Mouse (Mus musculus) gastrocnemius, postnatal 25 days (tissue): ENCODE measurements around the gene St3gal3. TPM values are rescaled to one million over a fixed set of nuclear protein-coding genes. Genes with fewer than 3 reads are reported as not detected.

Experiments
- DNase-seq: peaks from one replicate; pipeline ENCODE4 v3.0.0; 2022
- total RNA-seq, 2 experiments: library from RNA; stranded (reverse); gene quantifications; 1 replicate in 1 of 2; 2 replicates in 1 of 2; pipeline ENCODE4 v1.2.3; 2021

St3gal3 gene
- total RNA-seq, 2 experiments from 2014 or later = 65.8 to 74.1 TPM

- no peak for DNase-seq
Observed at GRCm38 (mm10) chr4:117984206-117984605, 150.5 kb downstream of the St3gal3 start.

DNA sequence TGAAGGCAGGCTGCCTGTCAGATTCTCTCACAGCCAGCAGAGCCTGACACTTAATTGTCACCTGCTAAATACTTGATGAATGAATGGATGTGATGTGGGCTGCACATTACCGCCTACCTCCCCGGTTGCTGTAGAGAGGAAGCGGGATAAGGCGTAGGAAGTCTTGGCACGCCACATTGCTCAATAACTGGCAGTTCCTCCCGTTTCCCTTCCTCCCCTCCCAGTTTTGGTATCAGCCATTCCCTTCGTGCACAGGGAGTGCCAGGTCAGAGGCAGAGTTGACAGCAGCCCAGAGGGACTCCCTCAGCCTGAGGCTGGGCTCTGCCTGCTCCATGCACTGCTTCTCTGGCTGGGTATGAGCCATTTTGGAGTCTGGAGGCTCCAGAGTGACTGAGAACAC, 152.0 kb downstream of the St3gal3 start:
- peak; percentile 53 for DNase-seq

- DNase-seq = no peak
Observed at GRCm38 (mm10) chr4:117981518-117981917, 153.2 kb downstream of the St3gal3 start.

GRCm38 (mm10) chr4:117980161-117980560, 154.6 kb downstream of the St3gal3 start:
- DNase-seq = no peak

DNA sequence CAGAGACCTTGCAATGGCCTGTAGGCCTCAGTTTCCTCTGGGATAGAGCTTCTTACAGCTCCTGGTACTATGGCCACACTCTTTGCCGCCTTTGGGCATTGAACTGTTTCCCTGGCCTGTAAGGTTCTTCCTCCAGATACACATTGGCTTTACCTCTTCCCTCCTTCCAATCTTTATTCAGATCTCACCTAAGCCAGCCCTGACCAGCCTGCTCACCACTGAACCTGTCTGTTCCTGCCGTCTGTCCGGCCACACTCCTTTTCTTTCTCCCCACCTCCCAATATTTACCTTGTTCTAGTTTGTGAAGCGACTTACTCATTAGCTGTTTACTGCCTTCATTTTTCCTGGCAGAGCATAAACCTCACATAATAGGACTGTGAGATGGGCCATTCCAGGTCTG, 155.5 kb downstream of the St3gal3 start:
- DNase-seq = no peak

DNA sequence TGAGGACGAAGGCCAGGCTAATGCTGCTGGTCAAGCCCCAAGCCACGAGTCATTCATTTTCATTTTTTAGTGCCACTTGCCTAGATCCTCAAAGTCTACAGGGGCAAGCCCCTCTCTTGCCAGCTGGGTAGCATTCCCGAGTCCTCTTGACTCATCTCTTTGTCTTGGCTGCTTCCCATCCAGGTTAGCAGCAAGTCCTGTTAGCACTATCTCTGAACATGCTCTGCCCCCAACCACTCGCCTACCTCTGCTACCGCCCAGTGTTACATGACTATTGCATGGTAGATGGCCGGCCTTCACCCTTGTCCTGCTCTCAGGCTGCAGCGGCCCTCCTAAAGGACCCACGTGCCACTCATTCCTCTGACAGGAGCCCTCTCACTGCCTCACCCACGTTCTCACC, 156.4 kb downstream of the St3gal3 start:
- DNase-seq = no peak

GRCm38 (mm10) chr4:117977841-117978240, 156.9 kb downstream of the St3gal3 start:
- no peak for DNase-seq

- no peak for DNase-seq
Observed at GRCm38 (mm10) chr4:117977371-117977770, 157.3 kb downstream of the St3gal3 start.

DNA sequence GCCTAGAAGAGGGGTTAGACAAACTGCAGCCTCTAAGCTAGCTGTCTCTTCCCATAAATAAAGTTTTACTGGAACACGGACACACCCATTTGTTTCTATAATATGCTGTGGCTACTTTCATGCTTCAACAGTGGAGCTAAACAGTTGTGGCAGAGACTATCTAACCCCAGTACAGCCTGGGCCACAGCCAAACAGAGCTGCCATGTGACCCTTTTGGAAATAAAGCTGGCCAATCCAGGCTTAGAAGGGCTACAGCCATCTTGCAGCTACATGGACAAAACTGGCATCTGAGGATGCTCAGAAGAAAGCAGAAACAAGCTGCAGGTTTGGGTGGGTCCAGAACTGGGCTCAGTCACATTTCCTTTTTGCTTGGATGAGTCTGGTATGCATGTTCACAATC, 158.9 kb downstream of the St3gal3 start:
- DNase-seq = no peak

- DNase-seq = no peak
Observed at GRCm38 (mm10) chr4:117974719-117975118, 160.0 kb downstream of the St3gal3 start.

- no peak for DNase-seq
Observed at GRCm38 (mm10) chr4:117972999-117973398, 161.7 kb downstream of the St3gal3 start.

DNA sequence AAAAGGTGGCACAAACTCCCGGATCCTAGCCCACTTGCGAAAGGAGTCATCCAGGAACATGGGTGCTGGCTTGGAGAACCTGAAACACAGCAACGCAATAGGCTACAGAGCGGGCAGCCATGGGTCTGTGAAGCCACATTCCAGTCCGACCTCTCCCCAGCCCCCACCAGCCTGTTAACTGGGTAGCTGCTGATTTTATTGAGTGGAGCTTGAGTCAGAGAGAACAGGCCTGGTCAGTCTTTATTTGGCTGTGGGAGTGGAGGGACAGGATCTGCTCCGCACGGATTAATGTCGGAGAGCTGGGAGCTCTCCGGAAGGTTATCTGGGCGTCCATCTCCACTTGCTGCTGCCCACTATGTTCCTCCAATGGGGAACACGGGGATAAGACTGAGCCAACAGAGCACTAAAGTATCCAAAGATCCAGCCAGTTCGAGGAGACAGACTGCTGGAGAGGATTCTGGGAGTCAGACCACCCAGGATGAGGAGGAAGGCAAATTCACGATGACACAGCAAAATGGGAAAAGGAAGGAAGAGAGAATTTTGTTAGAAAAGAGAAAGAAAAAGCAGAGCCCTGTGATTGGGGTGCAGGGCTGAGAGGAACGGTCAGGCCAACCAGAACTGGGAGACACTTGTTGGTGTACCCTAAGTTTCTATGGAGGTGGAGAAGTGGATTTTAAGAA, 170.2 kb downstream of the St3gal3 start:
- DNase-seq = no peak

DNA sequence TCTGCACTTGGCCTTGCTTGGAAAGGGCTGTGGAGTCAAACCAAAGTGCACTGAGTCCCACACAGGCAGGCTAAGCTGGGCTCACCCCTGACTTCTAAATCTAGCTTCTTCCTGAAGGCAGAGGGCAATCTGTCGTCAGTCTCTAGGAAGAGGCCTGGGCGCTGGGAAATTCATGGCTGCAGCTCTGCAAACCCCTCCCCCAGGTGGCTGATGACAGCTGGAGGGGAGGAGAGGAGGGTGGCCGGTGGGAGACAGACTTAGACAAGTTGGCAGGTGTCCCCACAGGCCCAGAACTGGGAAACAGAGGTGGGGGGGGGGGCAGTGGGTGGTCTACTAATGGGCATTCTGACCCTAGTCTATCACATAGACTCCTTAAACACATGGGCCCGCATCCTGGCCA, 177.2 kb downstream of the St3gal3 start:
- DNase-seq = no peak

DNA sequence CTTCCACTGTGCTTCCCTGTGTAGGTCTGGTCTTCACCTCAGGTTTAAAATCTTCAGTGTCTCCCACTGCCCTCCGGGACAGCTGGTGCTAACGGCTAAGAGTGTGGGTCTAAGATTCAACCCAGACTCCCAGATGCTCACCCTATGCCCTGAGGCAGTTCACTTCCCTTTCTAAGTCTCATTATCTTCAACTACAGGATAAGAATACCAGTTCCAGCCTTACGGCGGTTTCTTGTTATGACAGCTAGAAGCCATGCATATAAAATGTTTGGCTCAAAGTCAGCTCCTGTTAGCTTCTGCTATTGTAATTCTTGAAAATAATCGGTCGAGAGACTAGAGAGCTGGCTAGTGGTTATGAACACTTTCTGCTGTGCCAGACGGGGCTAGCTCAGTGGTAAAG, 187.2 kb downstream of the St3gal3 start:
- no peak for DNase-seq

DNA sequence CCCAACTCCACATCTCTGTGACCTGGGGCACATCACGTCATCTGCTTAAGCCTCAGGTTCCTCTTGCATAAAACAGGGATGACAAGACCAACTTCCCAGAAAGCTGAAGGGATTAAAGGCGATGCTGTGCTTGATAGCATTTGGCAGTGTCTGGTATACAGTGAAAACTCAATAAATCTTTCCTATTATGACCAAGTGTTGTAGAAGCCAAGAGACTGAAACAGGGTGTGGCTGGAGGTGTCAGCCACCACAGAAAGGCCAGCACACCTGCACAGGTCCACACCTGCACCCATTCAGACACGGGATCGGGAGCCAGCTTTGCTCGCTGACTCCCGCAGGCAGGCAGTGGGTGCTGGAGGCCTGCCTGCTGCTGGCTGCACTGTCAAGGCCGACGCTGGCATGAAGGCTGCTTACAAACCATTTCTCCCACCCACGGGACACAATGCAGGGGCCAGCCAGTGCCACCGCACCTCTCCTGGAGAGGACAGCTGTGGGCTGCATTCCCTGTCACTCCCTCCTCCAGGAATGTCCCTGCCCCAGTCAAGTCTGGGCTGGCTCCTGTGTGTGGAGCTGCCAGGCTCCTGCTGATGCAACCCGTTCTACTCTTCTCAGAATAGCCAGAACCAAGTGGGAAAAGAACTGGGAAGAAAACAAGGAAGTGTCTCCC, 187.9 kb downstream of the St3gal3 start:
- peak; percentile 43 for DNase-seq

DNA sequence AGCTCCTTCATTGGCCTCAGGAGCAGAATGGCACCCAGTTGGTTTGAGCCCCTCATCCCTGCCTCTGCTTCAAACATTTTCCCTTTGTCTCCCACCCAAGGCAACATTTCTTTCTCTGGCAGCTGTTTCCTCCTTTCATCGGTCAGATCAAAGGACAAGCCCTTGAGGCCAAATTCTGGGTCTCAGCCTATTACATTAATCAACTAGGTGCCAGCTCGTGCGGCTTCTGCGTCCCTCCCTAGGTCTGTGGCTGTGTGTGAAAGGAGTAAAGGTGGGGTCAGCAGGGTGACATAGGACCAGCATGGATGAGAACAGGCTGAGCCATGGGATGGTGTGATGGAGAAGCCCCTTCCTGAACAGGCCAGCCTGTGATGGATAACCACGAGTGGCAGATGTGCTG, 191.4 kb downstream of the St3gal3 start:
- no peak for DNase-seq

- DNase-seq = no peak
Observed at GRCm38 (mm10) chr4:117936964-117937363, 197.8 kb downstream of the St3gal3 start.

- DNase-seq = no peak
Observed at GRCm38 (mm10) chr4:117934081-117934480, 200.6 kb downstream of the St3gal3 start.

GRCm38 (mm10) chr4:117933248-117933647, 201.5 kb downstream of the St3gal3 start:
- DNase-seq = no peak

GRCm38 (mm10) chr4:117929391-117929881, 205.3 kb downstream of the St3gal3 start, which contains the start of gene Artn:
Gene Artn, minus strand, starts transcription at chr4:117929763.
- peak; percentile 39 for DNase-seq

GRCm38 (mm10) chr4:117928699-117929241, 205.9 kb downstream of the St3gal3 start:
- peak; percentile 39 for DNase-seq

- DNase-seq = no peak
Observed at GRCm38 (mm10) chr4:117928234-117928633, 206.5 kb downstream of the St3gal3 start.
